Mouse (Mus musculus) brain, embryonic 14.5 days (tissue): ENCODE measurements at regions not wholly inside any gene's neighbourhood (a gene's known extent, or its start where the extent isn't known, plus 50 kb on each side); places are given as distances from the start of the nearest gene placed in this dataset.

Source experiments
- CTCF ChIP-seq: fragments of 200-500 bp; IDR thresholded peaks from 2 replicates; pipeline ENCODE4 v1.5.1; 2012; ENCODE audit warnings: inconsistent platforms, mild to moderate bottlenecking, moderate library complexity, borderline replicate concordance; ENCODE audit not compliant: insufficient read depth, insufficient read length; ENCODE audit errors: extremely low read depth
- POLR2A ChIP-seq: fragments of 200-500 bp; IDR thresholded peaks from 2 replicates; pipeline ENCODE4 v1.6.1; 2012; ENCODE audit warnings: mild to moderate bottlenecking, inconsistent platforms, borderline replicate concordance; ENCODE audit not compliant: poor library complexity, insufficient read depth, insufficient read length, severe bottlenecking; ENCODE audit errors: extremely low read depth

GRCm38 (mm10) chr1:190570981-190571380 is 340.6 kb downstream of the Rps6kc1 start:
- TF ChIP-seq CTCF: no peak
- no peak for TF ChIP-seq POLR2A
